Mouse (Mus musculus) ES-CJ7 (cell line): ENCODE measurements at regions not wholly inside any gene's neighbourhood (a gene's known extent, or its start where the extent isn't known, plus 50 kb on each side); places are given as distances from the start of the nearest gene placed in this dataset.

Source experiments
- DNase-seq: peaks from one replicate; pipeline ENCODE4 v3.0.0; 2011; ENCODE audit warnings: low read depth, low spot score

DNA sequence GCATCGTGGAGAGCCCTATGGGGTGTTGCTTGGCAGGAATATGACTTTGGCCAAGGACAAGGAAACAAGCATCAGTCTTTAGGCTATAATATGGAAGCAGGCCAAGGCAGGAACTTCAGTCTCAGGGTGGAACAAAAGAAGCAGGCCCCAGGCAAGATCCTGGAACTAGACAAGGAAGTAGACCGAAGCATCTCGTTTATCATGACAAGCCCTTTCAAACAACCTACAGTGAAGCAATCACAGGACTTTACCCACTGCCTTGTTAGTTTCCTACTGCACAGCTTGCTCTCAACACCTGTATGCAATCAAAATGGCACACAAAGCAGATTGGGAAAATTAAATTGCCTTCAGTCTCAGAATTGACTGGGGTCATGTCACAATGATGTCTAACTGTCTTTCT, 163.2 kb upstream of the Gulp1 start:
- peak; percentile 49 for DNase-seq

DNA sequence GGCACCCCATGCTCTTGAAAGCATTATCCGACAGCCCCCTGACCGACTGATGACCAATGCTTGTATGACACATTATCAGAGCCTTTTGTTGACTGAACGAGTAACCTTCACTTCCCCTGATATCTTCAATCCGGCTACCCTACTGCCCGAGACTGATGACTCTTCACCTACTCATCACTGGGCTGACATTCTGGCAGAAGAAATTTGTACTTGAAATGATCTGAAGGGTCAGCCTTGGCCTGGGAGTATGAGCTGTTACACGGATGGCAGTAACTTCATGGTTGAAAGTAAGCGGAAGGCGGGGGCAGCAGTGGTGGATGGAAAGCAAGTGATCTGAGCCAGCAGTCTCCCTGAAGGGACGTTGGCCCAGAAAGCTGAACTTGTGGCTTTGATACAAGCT, 159.2 kb upstream of the Gulp1 start:
- DNase-seq, result no peak

DNA sequence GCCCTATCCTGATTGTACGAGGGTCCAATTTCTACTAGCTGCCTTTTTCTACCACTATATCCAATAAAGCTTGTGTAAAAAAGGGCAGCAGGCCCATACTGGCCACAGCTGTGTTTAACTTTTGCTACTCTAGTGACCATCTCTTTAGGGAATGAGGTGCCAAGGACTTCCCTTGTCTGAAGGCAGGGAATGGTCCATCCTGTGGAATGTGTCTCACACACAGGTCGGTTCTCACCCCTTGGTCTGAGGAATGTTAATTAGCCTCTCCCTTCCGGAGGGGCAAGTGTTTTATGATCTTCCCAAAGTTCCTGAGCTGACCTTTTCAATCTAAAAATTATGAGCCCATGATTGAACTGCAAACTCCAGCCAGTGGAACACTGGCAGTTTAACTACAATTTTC, 155.8 kb upstream of the Gulp1 start:
- DNase-seq, result peak; percentile 15

DNA sequence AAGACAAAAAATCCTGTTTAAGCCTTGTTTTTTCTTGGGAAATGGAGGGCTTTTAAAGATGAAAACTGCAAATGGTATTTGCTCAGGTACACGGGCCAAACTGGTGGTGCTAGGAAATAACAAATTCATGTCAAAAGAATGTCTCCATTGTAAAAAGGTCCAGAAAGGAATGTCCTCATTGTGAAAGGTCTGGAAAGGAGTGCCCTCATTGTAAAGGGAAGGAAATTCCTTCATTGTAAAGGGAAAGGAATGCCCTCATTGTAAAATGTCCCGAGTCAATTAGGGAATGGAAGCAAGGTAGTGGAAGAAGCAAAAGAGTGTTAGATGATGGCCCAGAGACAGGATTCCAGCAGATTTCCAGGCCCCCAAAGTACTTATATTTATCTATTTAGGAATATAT, 153.2 kb upstream of the Gulp1 start:
- DNase-seq, result peak; percentile 56

DNA sequence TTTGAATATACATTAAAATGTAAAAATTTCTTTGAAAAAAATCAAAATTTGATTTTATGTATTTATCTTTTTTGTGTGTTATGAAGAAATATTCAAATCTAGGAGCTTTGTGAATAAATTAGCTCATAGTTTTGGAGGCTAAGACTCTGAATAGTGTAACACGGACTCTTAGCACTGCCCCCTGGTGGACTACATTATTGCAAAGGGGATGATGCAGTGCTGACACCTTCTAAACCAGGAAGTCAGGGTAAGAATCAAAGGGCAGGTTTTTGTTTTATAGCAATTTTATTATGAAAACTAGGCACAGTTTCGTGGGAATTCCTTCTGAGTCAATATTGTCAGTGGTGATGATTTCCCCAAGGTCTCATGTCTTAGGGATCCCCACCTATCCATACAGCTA, 113.5 kb upstream of the Gulp1 start:
- peak; percentile 30 for DNase-seq
